Mouse (Mus musculus): ENCODE data around the gene Triap1.
A peak's percentile ranks its signal among the peaks of the same experiment; 100 is the strongest.

DNA sequence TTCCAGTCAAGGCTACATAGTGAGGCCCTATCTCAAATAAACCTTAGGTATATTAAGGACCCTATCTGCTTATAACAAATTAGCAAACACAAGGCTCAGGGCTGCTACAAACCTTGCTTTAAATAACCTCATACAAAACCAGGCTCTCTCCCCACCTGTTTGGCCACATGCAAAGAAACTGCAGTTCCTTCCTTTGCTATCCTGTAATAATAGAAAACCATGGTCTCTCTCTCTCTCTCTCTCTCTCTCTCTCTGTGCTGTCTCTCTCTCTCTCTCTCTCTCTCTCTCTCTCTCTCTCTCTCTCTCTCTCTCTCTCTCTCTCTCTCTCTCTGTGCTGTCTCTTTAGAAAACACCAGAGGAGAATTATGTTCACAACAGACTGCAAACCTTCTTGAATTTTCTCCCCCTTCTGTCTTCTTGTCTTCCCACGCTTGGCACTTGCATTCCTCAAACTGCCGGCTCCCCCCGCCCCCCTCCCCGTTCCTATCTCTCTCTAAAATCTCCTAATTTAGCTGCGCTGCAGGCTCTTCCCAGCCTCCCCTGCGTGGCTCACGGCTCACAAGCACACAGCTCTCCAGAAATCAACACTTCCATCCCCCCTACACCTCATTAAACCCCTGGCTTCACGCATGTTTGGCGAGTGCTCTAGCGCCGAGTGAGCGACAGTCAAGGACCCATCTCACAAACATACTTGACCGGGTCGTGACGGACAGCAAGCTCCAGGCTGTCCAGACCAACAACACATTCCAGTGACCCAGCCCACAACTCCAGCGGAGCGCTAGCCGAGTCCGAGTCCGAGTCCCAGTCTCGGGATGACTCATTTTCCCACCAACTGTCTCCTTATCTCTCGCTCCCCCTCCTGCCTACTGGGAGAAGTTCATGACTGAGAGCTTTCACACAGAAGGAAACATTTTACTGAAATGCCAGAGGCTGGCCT lies 21.8 kb upstream of the Triap1 start:
- peak in 1 of 2 experiments; percentile 57; a peak in 2 of 4 replicates for TF ChIP-seq CTCF (conservative IDR thresholded peaks at IDR 0.05 in 1 of 2, IDR thresholded peaks at IDR 0.05 in 1 of 2; ENCODE audit: low read depth in 2 of 2, low read length in 2 of 2)
- TF ChIP-seq POLR2A (IDR thresholded peaks at IDR 0.05; ENCODE audit: low read depth, low read length) = no peak
- no peak for TF ChIP-seq KAT2A (IDR thresholded peaks at IDR 0.05; ENCODE audit: insufficient replicate concordance, low read length)
- TF ChIP-seq IRF4 (IDR thresholded peaks at IDR 0.05; ENCODE audit: low read depth, low read length) = peak; percentile 95
- TF ChIP-seq MXI1 (IDR thresholded peaks at IDR 0.05; ENCODE audit: low read depth, low read length) = no peak

Measured in CH12.LX (cell line).